Mouse (Mus musculus) liver, embryonic 11.5 days (tissue): Measurements from ENCODE around the gene Tmem87b. TPM values are rescaled to one million over a fixed set of nuclear protein-coding genes. Genes with fewer than 3 reads are reported as not detected.
A peak's percentile ranks its signal among the peaks of the same experiment; 100 is the strongest.

Source experiments
- ATAC-seq: fragments of 200-750 bp; cut with Nextera tagmentation; replicated peaks from 2 replicates; pipeline ENCODE4 v1.8.0; 2017; ENCODE audit warnings: moderate number of reproducible peaks, mild to moderate bottlenecking, moderate TSS enrichment, moderate library complexity; ENCODE audit not compliant: low FRiP score
- DNase-seq: peaks from one replicate; pipeline ENCODE4 v3.0.0-alpha.2; 2017; ENCODE audit warnings: low spot score
- H3K27ac ChIP-seq: fragments of 300-500 bp; sonication (generic); 2 replicates; pipeline ENCODE4 v1.5.1; 2014; ENCODE audit warnings: mild to moderate bottlenecking, low read depth, low read length, control low read depth
- H3K27me3 ChIP-seq: fragments of 300-500 bp; sonication (generic); replicated peaks from 2 replicates; pipeline ENCODE4 v1.6.1; 2014; ENCODE audit warnings: low read length, mixed read lengths; ENCODE audit not compliant: control insufficient read depth, insufficient read depth
- H3K36me3 ChIP-seq: fragments of 300-500 bp; sonication (generic); 2 replicates; pipeline ENCODE4 v1.6.1; 2014; ENCODE audit warnings: mild to moderate bottlenecking, low read length, moderate library complexity, mixed read lengths; ENCODE audit not compliant: control insufficient read depth, insufficient read depth
- H3K4me1 ChIP-seq: fragments of 300-500 bp; sonication (generic); replicated peaks from 2 replicates; pipeline ENCODE4 v1.6.1; 2014; ENCODE audit warnings: low read length, mixed read lengths; ENCODE audit not compliant: control insufficient read depth, insufficient read depth
- H3K4me2 ChIP-seq: fragments of 300-500 bp; sonication (generic); 2 replicates; pipeline ENCODE4 v1.6.1; 2014; ENCODE audit warnings: mild to moderate bottlenecking, control low read depth, moderate library complexity
- H3K4me3 ChIP-seq: fragments of 300-500 bp; sonication (generic); 2 replicates; pipeline ENCODE4 v1.5.1; 2014; ENCODE audit warnings: low read depth, low read length, control low read depth
- H3K9ac ChIP-seq: fragments of 300-500 bp; sonication (generic); 2 replicates; pipeline ENCODE4 v1.6.1; 2014; ENCODE audit warnings: low read depth, low read length, control low read depth
- H3K9me3 ChIP-seq: fragments of 300-500 bp; sonication (generic); 2 replicates; pipeline ENCODE4 v1.6.1; 2016; ENCODE audit warnings: low read length, inconsistent platforms, mixed read lengths; ENCODE audit not compliant: control insufficient read depth
- WGBS: fragments of 180-500 bp; shearing (Covaris S2); extraction: QIAGEN DNeasy Blood & Tissue Kit; methylation state at CpG from one replicate; pipeline ENCODE4 v1.1.7; 2014; 5-methylcytosine and 5-hydroxymethylcytosine counted together
- polyA plus RNA-seq: library from polyadenylated mRNA; unstranded; fragments of >200 nt; fragmentation: Nextera tagmentation; extraction: Ambion mirVana; gene quantifications from 2 replicates; pipeline ENCODE4 v1.2.1, GENCODE M21; 2014

The Tmem87b gene
- polyA plus RNA-seq, 1 experiment from 2014 or later: 16.0 TPM

GRCm38 (mm10) chr2:128887866-128888550 lies 70.1 kb downstream of the Tmem87b start:
- Histone ChIP-seq H3K36me3 (no peaks in the 10 kb centered on the region), H3K9me3 (no peaks in the 10 kb centered on the region), H3K27ac (no peak overlapping the region), H3K4me2 (no peak overlapping the region), H3K27me3 (peaks cover 8% of the 10 kb centered on the region), H3K4me3 (no peak overlapping the region), H3K4me1 (no peaks in the 10 kb centered on the region), H3K9ac (no peak overlapping the region)
- DNase-seq: no peak
- whole genome bisulfite sequencing: 68% methylated on average over 6 of the region's 6 CpGs
- no peak for ATAC-seq

GRCm38 (mm10) chr2:128890661-128891335 lies 72.9 kb downstream of the Tmem87b start:
- peaks cover 8% of the 10 kb centered on the region for H3K27me3 ChIP-seq
- ATAC-seq (no peak), DNase-seq (no peak)
- no peaks in the 10 kb centered on the region for H3K36me3 ChIP-seq
- H3K9ac ChIP-seq: no peak overlapping the region
- 78% methylated on average over 4 of the region's 4 CpGs for WGBS
- H3K4me3 ChIP-seq: no peak overlapping the region
- H3K4me1 ChIP-seq: no peaks in the 10 kb centered on the region
- no peak overlapping the region for H3K27ac ChIP-seq
- H3K4me2 ChIP-seq: no peak overlapping the region
- no peaks in the 10 kb centered on the region for H3K9me3 ChIP-seq

- WGBS: 8% methylated on average over 35 of the region's 37 CpGs
- Histone ChIP-seq H3K4me2 (peak overlapping the region; percentile 64), H3K27me3 (peaks cover 8% of the 10 kb centered on the region), H3K4me1 (no peaks in the 10 kb centered on the region), H3K4me3 (peak overlapping the region; percentile 34), H3K36me3 (no peaks in the 10 kb centered on the region), H3K9me3 (no peaks in the 10 kb centered on the region), H3K9ac (no peak overlapping the region), H3K27ac (no peak overlapping the region)
- DNase-seq: no peak
- no peak for ATAC-seq
These were observed 74.3 kb downstream of the Tmem87b start for GRCm38 (mm10) chr2:128892180-128892721.

- H3K9ac ChIP-seq: no peak overlapping the region
- no peaks in the 10 kb centered on the region; the same call in 1 of the 2 replicates for H3K9me3 ChIP-seq
- H3K4me3 ChIP-seq: no peak overlapping the region
- 81% methylated on average over 6 of the region's 6 CpGs for WGBS
- ATAC-seq (no peak), DNase-seq (no peak)
- no peaks in the 10 kb centered on the region for H3K36me3 ChIP-seq
- H3K4me2 ChIP-seq: no peak overlapping the region
- H3K27ac ChIP-seq: no peak overlapping the region
- no peaks in the 10 kb centered on the region for H3K27me3 ChIP-seq
- no peaks in the 10 kb centered on the region for H3K4me1 ChIP-seq
These were observed 84.9 kb downstream of the Tmem87b start for GRCm38 (mm10) chr2:128902843-128903242.

GRCm38 (mm10) chr2:128903661-128904060 lies 85.7 kb downstream of the Tmem87b start:
- ATAC-seq (no peak), DNase-seq (no peak)
- H3K27me3 ChIP-seq: no peaks in the 10 kb centered on the region

More at GRCm38 (mm10) chr2:128903661-128904060, 85.7 kb downstream of the Tmem87b start:
- 81% methylated on average over 3 of the region's 3 CpGs for WGBS
- H3K4me1 ChIP-seq: no peaks in the 10 kb centered on the region
- no peak overlapping the region for H3K4me3 ChIP-seq
- H3K9ac ChIP-seq: no peak overlapping the region
- H3K36me3 ChIP-seq: no peaks in the 10 kb centered on the region
- no peak overlapping the region for H3K27ac ChIP-seq
- H3K9me3 ChIP-seq: no peaks in the 10 kb centered on the region; the same call in 1 of the 2 replicates
- no peak overlapping the region for H3K4me2 ChIP-seq

Other genes with a start within 250 kb of the Tmem87b start
- not detected in 2 replicates for gene Spdye4c, start 226.9 kb upstream of the Tmem87b start, polyA plus RNA-seq
- 88.6 and 98.9 TPM in 2 replicates for gene Anapc1, start 130.7 kb upstream of the Tmem87b start, polyA plus RNA-seq
- 4.9 and 6.6 TPM in 2 replicates for gene Mertk, start 119.2 kb upstream of the Tmem87b start, polyA plus RNA-seq
- 0.62 and 0.90 TPM in 2 replicates for gene Fbln7, start 44.9 kb downstream of the Tmem87b start, polyA plus RNA-seq
- gene Zc3h8, start 126.0 kb downstream of the Tmem87b start, polyA plus RNA-seq: 9.2 and 11.9 TPM in 2 replicates
- 0.84 and 1.3 TPM in 2 replicates for gene Zc3h6, start 149.3 kb downstream of the Tmem87b start, polyA plus RNA-seq
- 7.5 and 8.7 TPM in 2 replicates for gene Gm10762, start 149.6 kb downstream of the Tmem87b start, polyA plus RNA-seq
- gene Vinac1, start 230.1 kb downstream of the Tmem87b start, polyA plus RNA-seq: 0.05 and 0.06 TPM in 2 replicates
- 5.2 and 6.1 TPM in 2 replicates for gene Ttl, start 247.8 kb downstream of the Tmem87b start, polyA plus RNA-seq